Mouse (Mus musculus) CH12.LX (cell line): ENCODE measurements around the gene Tmprss4. TPM values are rescaled to one million over a fixed set of nuclear protein-coding genes. Genes with fewer than 3 reads are reported as not detected.

Experiments
- DNase-seq: peaks from one replicate; pipeline ENCODE4 v3.0.0-alpha.2; 2013; ENCODE audit errors: extremely low read depth
- H3K27ac ChIP-seq: 2 replicates; pipeline ENCODE4 v1.5.1; 2012; ENCODE audit warnings: low read depth, mild to moderate bottlenecking, control low read depth, moderate library complexity; ENCODE audit not compliant: insufficient read depth
- H3K27me3 ChIP-seq: replicated peaks from 2 replicates; pipeline ENCODE3; 2012; ENCODE audit warnings: inconsistent platforms
- H3K36me3 ChIP-seq, 2 experiments: replicated peaks in 1 of 2; 2 replicates each; pipeline versions ENCODE3 to v1.6.1; 2012; ENCODE audit warnings: inconsistent platforms in 1 of 2, low read length in 1 of 2, mild to moderate bottlenecking in 1 of 2, mixed read lengths in 1 of 2, moderate library complexity in 1 of 2; ENCODE audit not compliant: control insufficient read depth in 1 of 2, insufficient read depth in 1 of 2
- H3K4me1 ChIP-seq, 2 experiments: 2 replicates each; pipeline ENCODE4 v1.6.1; 2012; ENCODE audit warnings: inconsistent platforms in 1 of 2, moderate library complexity in 1 of 2; ENCODE audit not compliant: insufficient read depth in 2 of 2, control insufficient read depth in 1 of 2
- H3K4me2 ChIP-seq: 2 replicates; pipeline ENCODE4 v1.6.1; 2012; ENCODE audit warnings: low read depth, mild to moderate bottlenecking, control low read depth; ENCODE audit not compliant: poor library complexity, insufficient read depth, severe bottlenecking
- H3K4me3 ChIP-seq, 3 experiments: fragments of 150-350 bp in 1 of 3; sonication (generic) in 1 of 3; replicated peaks in 1 of 3; 2 replicates each; pipeline versions ENCODE3 to v1.5.1; 2011 to 2012; ENCODE audit warnings: low read depth in 2 of 3, low read length in 2 of 3, mild to moderate bottlenecking in 2 of 3, moderate library complexity in 2 of 3, control low read depth in 1 of 3, improper control_type of control experiment in 1 of 3, inconsistent platforms in 1 of 3, mixed read lengths in 1 of 3; ENCODE audit not compliant: poor library complexity in 1 of 3
- H3K79me2 ChIP-seq: replicated peaks from 2 replicates; pipeline ENCODE4 v1.6.1; 2012; ENCODE audit warnings: mild to moderate bottlenecking, moderate library complexity; ENCODE audit not compliant: control insufficient read depth, poor library complexity, insufficient read depth, severe bottlenecking; ENCODE audit errors: extremely low read depth
- H3K9ac ChIP-seq: 2 replicates; pipeline ENCODE4 v1.6.1; 2012; ENCODE audit warnings: low read depth, mild to moderate bottlenecking, control low read depth, moderate library complexity; ENCODE audit not compliant: insufficient read depth
- H3K9me3 ChIP-seq: replicated peaks from 2 replicates; pipeline ENCODE3; 2012; ENCODE audit warnings: low read length, inconsistent platforms, mixed read lengths
- BHLHE40 ChIP-seq: IDR thresholded peaks from 2 replicates; pipeline ENCODE4 v1.6.1; 2011; ENCODE audit warnings: mild to moderate bottlenecking, low read depth, low read length, improper control_type of control experiment
- CHD2 ChIP-seq: IDR thresholded peaks from 2 replicates; pipeline ENCODE4 v1.6.1; 2011; ENCODE audit warnings: low read length, improper control_type of control experiment
- CTCF ChIP-seq, 2 experiments: IDR thresholded peaks in 1 of 2; conservative IDR thresholded peaks in 1 of 2; 2 replicates each; pipeline ENCODE4 v1.5.1; 2011 to 2012; ENCODE audit warnings: low read depth in 2 of 2, low read length in 2 of 2, improper control_type of control experiment in 1 of 2, inconsistent platforms in 1 of 2, mild to moderate bottlenecking in 1 of 2, moderate library complexity in 1 of 2
- E2F4 ChIP-seq: IDR thresholded peaks from 2 replicates; pipeline ENCODE4 v1.6.1; 2011; ENCODE audit warnings: low read depth, low read length, improper control_type of control experiment; ENCODE audit not compliant: insufficient replicate concordance
- ELF1 ChIP-seq: IDR thresholded peaks from 2 replicates; pipeline ENCODE4 v1.6.1; 2014; ENCODE audit warnings: low read depth, mild to moderate bottlenecking, inconsistent platforms, low read length, improper control_type of control experiment
- ETS1 ChIP-seq: conservative IDR thresholded peaks from 2 replicates; pipeline ENCODE4 v1.6.1; 2012; ENCODE audit warnings: low read depth, mild to moderate bottlenecking, inconsistent platforms, low read length, improper control_type of control experiment, moderate library complexity
- GABPA ChIP-seq: IDR thresholded peaks from 2 replicates; pipeline ENCODE4 v1.6.1; 2012; ENCODE audit warnings: low read depth, low read length, improper control_type of control experiment, inconsistent platforms; ENCODE audit not compliant: insufficient replicate concordance
- IRF4 ChIP-seq: IDR thresholded peaks from 2 replicates; pipeline ENCODE4 v1.6.1; 2014; ENCODE audit warnings: low read depth, mild to moderate bottlenecking, inconsistent platforms, low read length, improper control_type of control experiment
- JUN ChIP-seq: IDR thresholded peaks from 2 replicates; pipeline ENCODE4 v1.6.1; 2011; ENCODE audit warnings: low read depth, mild to moderate bottlenecking, low read length, improper control_type of control experiment, moderate library complexity; ENCODE audit not compliant: insufficient read depth
- JUND ChIP-seq: conservative IDR thresholded peaks from 2 replicates; pipeline ENCODE4 v1.6.1; 2011; ENCODE audit warnings: low read depth, low read length, improper control_type of control experiment
- KAT2A ChIP-seq: IDR thresholded peaks from 2 replicates; pipeline ENCODE4 v1.6.1; 2012; ENCODE audit warnings: low read length, improper control_type of control experiment, inconsistent platforms; ENCODE audit not compliant: insufficient replicate concordance
- MAFK ChIP-seq: IDR thresholded peaks from 2 replicates; pipeline ENCODE4 v1.6.1; 2011; ENCODE audit warnings: low read length, improper control_type of control experiment; ENCODE audit not compliant: insufficient replicate concordance
- MAX ChIP-seq: IDR thresholded peaks from 2 replicates; pipeline ENCODE4 v1.6.1; 2011; ENCODE audit warnings: low read length, improper control_type of control experiment
- MAZ ChIP-seq: IDR thresholded peaks from 2 replicates; pipeline ENCODE4 v1.6.1; 2012; ENCODE audit warnings: low read depth, mild to moderate bottlenecking, inconsistent platforms, low read length, improper control_type of control experiment, moderate library complexity
- MEF2A ChIP-seq: IDR thresholded peaks from 2 replicates; pipeline ENCODE4 v1.6.1; 2014; ENCODE audit warnings: low read depth, mild to moderate bottlenecking, inconsistent platforms, low read length, improper control_type of control experiment, borderline replicate concordance
- MXI1 ChIP-seq: IDR thresholded peaks from 2 replicates; pipeline ENCODE4 v1.6.1; 2011; ENCODE audit warnings: mild to moderate bottlenecking, low read depth, low read length, improper control_type of control experiment
- MYC ChIP-seq: IDR thresholded peaks from 2 replicates; pipeline ENCODE4 v1.6.1; 2011; ENCODE audit warnings: low read depth, mild to moderate bottlenecking, improper control_type of control experiment, low read length
- NELFE ChIP-seq: IDR thresholded peaks from 2 replicates; pipeline ENCODE4 v1.6.1; 2011; ENCODE audit warnings: low read depth, low read length, improper control_type of control experiment
- NRF1 ChIP-seq: IDR thresholded peaks from 2 replicates; pipeline ENCODE4 v1.6.1; 2014; ENCODE audit warnings: low read depth, mild to moderate bottlenecking, inconsistent platforms, low read length, improper control_type of control experiment, moderate library complexity
- PAX5 ChIP-seq: IDR thresholded peaks from 2 replicates; pipeline ENCODE4 v1.6.1; 2012; ENCODE audit warnings: low read length, inconsistent platforms, mixed read lengths
- POLR2A ChIP-seq: IDR thresholded peaks from 2 replicates; pipeline ENCODE4 v1.6.1; 2011; ENCODE audit warnings: low read depth, mild to moderate bottlenecking, improper control_type of control experiment, low read length
- POLR2AphosphoS2 ChIP-seq: IDR thresholded peaks from 2 replicates; pipeline ENCODE4 v1.6.1; 2011; ENCODE audit warnings: low read depth, low read length, improper control_type of control experiment
- RAD21 ChIP-seq: IDR thresholded peaks from 2 replicates; pipeline ENCODE4 v1.6.1; 2011; ENCODE audit warnings: low read depth, mild to moderate bottlenecking, low read length, improper control_type of control experiment, moderate library complexity
- RCOR1 ChIP-seq: conservative IDR thresholded peaks from 2 replicates; pipeline ENCODE4 v1.6.1; 2012; ENCODE audit warnings: low read depth, mild to moderate bottlenecking, inconsistent platforms, low read length, improper control_type of control experiment
- SIN3A ChIP-seq: IDR thresholded peaks from 2 replicates; pipeline ENCODE4 v1.6.1; 2012; ENCODE audit warnings: low read length, improper control_type of control experiment, inconsistent platforms
- SMC3 ChIP-seq: IDR thresholded peaks from 2 replicates; pipeline ENCODE4 v1.6.1; 2011; ENCODE audit warnings: low read depth, low read length, improper control_type of control experiment
- TBP ChIP-seq: conservative IDR thresholded peaks from 2 replicates; pipeline ENCODE4 v1.6.1; 2011; ENCODE audit warnings: low read depth, low read length, improper control_type of control experiment
- TCF12 ChIP-seq: IDR thresholded peaks from 2 replicates; pipeline ENCODE4 v1.6.1; 2014; ENCODE audit warnings: low read depth, mild to moderate bottlenecking, inconsistent platforms, low read length, improper control_type of control experiment
- UBTF ChIP-seq: IDR thresholded peaks from 2 replicates; pipeline ENCODE4 v1.6.1; 2012; ENCODE audit warnings: low read depth, mild to moderate bottlenecking, inconsistent platforms, low read length, improper control_type of control experiment, moderate library complexity
- USF1 ChIP-seq: IDR thresholded peaks from 2 replicates; pipeline ENCODE4 v1.6.1; 2014; ENCODE audit warnings: low read depth, mild to moderate bottlenecking, inconsistent platforms, low read length, improper control_type of control experiment
- ZC3H11A ChIP-seq: IDR thresholded peaks from 2 replicates; pipeline ENCODE4 v1.6.1; 2012; ENCODE audit warnings: low read depth, mild to moderate bottlenecking, inconsistent platforms, low read length, improper control_type of control experiment
- ZMIZ1 ChIP-seq: IDR thresholded peaks from 2 replicates; pipeline ENCODE4 v1.6.1; 2012; ENCODE audit warnings: low read depth, mild to moderate bottlenecking, inconsistent platforms, low read length, improper control_type of control experiment
- ZNF384 ChIP-seq: IDR thresholded peaks from 2 replicates; pipeline ENCODE4 v1.6.1; 2012; ENCODE audit warnings: low read depth, low read length, improper control_type of control experiment, inconsistent platforms
- dilution Hi-C: fragments of 300-500 bp; cut with MboI; formaldehyde crosslinking; loops from 2 replicates; pipeline ENCODE4 v1.14.3; 2020; ENCODE audit warnings: low sequenced_read_pairs; ENCODE audit not compliant: extremely low pct_unique_long_range_greater_than_20kb, extremely low pct_ligation_motif_present
- in situ Hi-C: fragments of 300-500 bp; cut with MboI; formaldehyde crosslinking; loops from 3 replicates; pipeline ENCODE4 v1.14.3; 2019; ENCODE audit warnings: low sequenced_read_pairs, low pct_ligation_motif_present, low pct_unique_long_range_greater_than_20kb, mixed read lengths
- polyA plus RNA-seq: library from polyadenylated mRNA; unstranded; fragments of >175 nt; gene quantifications from 2 replicates; pipeline ENCODE4 v1.2.1, GENCODE M21; 2012; ENCODE audit warnings: low read depth; ENCODE audit not compliant: insufficient read length
- total RNA-seq, 2 experiments: library from RNA; depleted of rRNA; stranded (reverse); fragments of 300-350 nt in 1 of 2; fragments of >200 nt in 1 of 2; gene quantifications; 2 replicates each; pipeline ENCODE4 v1.2.3; 2012 to 2014

Tmprss4 gene
- total and polyA plus RNA-seq, 3 experiments = not detected

GRCm38 (mm10) chr9:45229359-45229758 lies 25.5 kb upstream of the Tmprss4 start:
- TF ChIP-seq ZC3H11A (no peak), MEF2A (no peak), NELFE (no peak), MXI1 (no peak), MAX (no peak), USF1 (no peak), RAD21 (no peak), KAT2A (no peak), CTCF (conservative IDR thresholded peaks at IDR 0.05 in 1 of 2, IDR thresholded peaks at IDR 0.05 in 1 of 2; ENCODE audit: low read depth in 2 of 2, low read length in 2 of 2) (no peak), ETS1 (peak; percentile 39; the same call in 1 of the 2 replicates), BHLHE40 (peak; percentile 72), SIN3A (no peak), MAZ (no peak), SMC3 (no peak), TBP (no peak), RCOR1 (no peak), E2F4 (no peak), TCF12 (no peak), GABPA (no peak), POLR2A (no peak), NRF1 (no peak), JUND (no peak), MAFK (no peak), CHD2 (no peak), ZMIZ1 (no peak), MYC (no peak), IRF4 (peak; percentile 40; the same call in 1 of the 2 replicates), PAX5 (no peak), UBTF (no peak), ZNF384 (peak; percentile 58), POLR2AphosphoS2 (no peak), ELF1 (no peak), JUN (no peak)
- Histone ChIP-seq H3K4me3 (no peak overlapping the region), H3K27ac (no peak overlapping the region), H3K9ac (no peak overlapping the region), H3K27me3 (no peaks in the 10 kb centered on the region), H3K4me2 (no peak overlapping the region), H3K9me3 (no peaks in the 10 kb centered on the region), H3K79me2 (no peaks in the 10 kb centered on the region), H3K36me3 (no peaks in the 10 kb centered on the region), H3K4me1 (peaks cover 8 to 27% of the 10 kb centered on the region in 2 experiments)
- DNase-seq = peak; percentile 54
- dilution Hi-C loops (no loop called here), in situ Hi-C loops (no loop called here)
